13 mouse cellular contexts compared by ENCODE assay signal in the genomic region with DNA sequence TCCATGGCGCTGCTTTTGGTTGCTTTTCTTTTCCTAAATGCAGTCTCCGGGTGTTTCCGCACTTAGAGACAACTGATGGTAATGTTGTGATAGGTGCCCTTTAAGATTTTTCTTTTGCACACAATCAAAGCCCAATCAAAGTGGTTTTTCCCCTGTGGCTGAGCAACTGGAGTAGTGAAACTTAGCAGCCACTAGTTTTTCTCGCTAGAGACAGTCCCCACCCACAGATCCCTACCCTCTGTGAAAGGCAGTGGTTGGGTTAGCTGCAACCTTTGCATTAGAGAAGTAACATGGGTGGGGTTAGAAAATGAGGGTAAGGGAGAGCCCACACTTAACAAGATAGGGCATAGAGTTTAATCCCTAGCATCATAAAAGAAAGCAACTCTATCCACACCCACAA. TPM values are rescaled to one million over a fixed set of nuclear protein-coding genes. Genes with fewer than 3 reads are reported as not detected.
DNase-seq lines count a peak whose midpoint lies in the region; ATAC-seq and TF ChIP-seq lines count a peak whose summit lies in the region.
"Had no signal": no experiment of that assay in that cellular context is flagged by ENCODE, and none has a peak within 500 bp of the region (broad histone marks: within the 10 kb centered on the region; RNA-seq: fewer than 3 reads in every experiment).

No protein-coding gene starts in this region.

- H3ac ChIP-seq in myocyte (ENCODE audit: control insufficient read depth, insufficient read length), result no peak overlapping the region

- no peak overlapping the region for H3K9ac ChIP-seq in heart, embryonic 15.5 days
- H3K9ac ChIP-seq: forebrain, postnatal 0 days; hindbrain, embryonic 15.5 days; limb, embryonic 15.5 days had no signal

- H3K4me1 ChIP-seq in heart, embryonic 15.5 days (replicated peaks), result no peaks in the 10 kb centered on the region
- H3K4me1 ChIP-seq: hindbrain, embryonic 15.5 days; limb, embryonic 15.5 days had no signal

- no peaks in the 10 kb centered on the region for H3K79me2 ChIP-seq in myocyte (ENCODE audit: control insufficient read depth, insufficient read depth)

- no peak overlapping the region for H3K4me3 ChIP-seq in heart, embryonic 15.5 days
- H3K4me3 ChIP-seq in myocyte, result no peak overlapping the region
- H3K4me3 ChIP-seq: hindbrain, embryonic 15.5 days; limb, embryonic 15.5 days had no signal

- no peaks in the 10 kb centered on the region for H3K27me3 ChIP-seq in heart, embryonic 15.5 days
- no peaks in the 10 kb centered on the region for H3K27me3 ChIP-seq in myocyte (ENCODE audit: control insufficient read depth, insufficient read depth, insufficient read length)
- H3K27me3 ChIP-seq: hindbrain, embryonic 15.5 days had no signal

- DNase-seq in heart, adult 18-20 months, result no peak
- peak; percentile 55 for DNase-seq in CD4-positive helper T cell, adult 2 months (ENCODE audit: low read depth, low spot score)
- DNase-seq in kidney, postnatal 14 days, result no peak
- no peak for DNase-seq in cerebellum, adult 11 months
- no peak for DNase-seq in ovary, postnatal 10 days (ENCODE audit: low spot score)
- DNase-seq: forebrain, postnatal 0 days; layer of hippocampus, postnatal 36 days had no signal

- 76% methylated on average over 4 of the region's 4 CpGs for WGBS in heart, embryonic 15.5 days

- no peaks in the 10 kb centered on the region for H3K36me3 ChIP-seq in heart, embryonic 15.5 days
- H3K36me3 ChIP-seq in myocyte (ENCODE audit: control insufficient read depth, insufficient read depth), result no peaks in the 10 kb centered on the region
- H3K36me3 ChIP-seq: hindbrain, embryonic 15.5 days; limb, embryonic 15.5 days had no signal

- peak overlapping the region; percentile 37; the same call in 1 of the 2 replicates for H3K4me2 ChIP-seq in heart, embryonic 15.5 days
- H3K4me2 ChIP-seq in myocyte (ENCODE audit: low read depth), result peak overlapping the region; percentile 74
- H3K4me2 ChIP-seq: hindbrain, embryonic 15.5 days; limb, embryonic 15.5 days had no signal

- no peaks in the 10 kb centered on the region for H3K9me3 ChIP-seq in heart, embryonic 15.5 days (replicated peaks)
- H3K9me3 ChIP-seq: hindbrain, embryonic 15.5 days; limb, embryonic 15.5 days had no signal

- no peak for ATAC-seq in heart, embryonic 15.5 days (replicated peaks; ENCODE audit: insufficient number of reproducible peaks, insufficient read depth, low FRiP score, low read depth)
- ATAC-seq in granulocyte monocyte progenitor cell, adult 5-6 weeks (replicated peaks; ENCODE audit: poor library complexity, severe bottlenecking), result peak; percentile 45
- ATAC-seq: forebrain, postnatal 0 days had no signal

- no peak for TF ChIP-seq POLR2A in myocyte (IDR thresholded peaks at IDR 0.05; ENCODE audit: insufficient read length, low read depth)

- no peak overlapping the region for H3K27ac ChIP-seq in heart, embryonic 15.5 days
- H3K27ac ChIP-seq: hindbrain, embryonic 15.5 days; kidney, postnatal 0 days; limb, embryonic 15.5 days had no signal

TF ChIP-seq in myocyte, 11 proteins besides CTCF, POLR2A, EP300 and RAD21:
- TF ChIP-seq TCF12 (IDR thresholded peaks at IDR 0.05; ENCODE audit: insufficient read depth, poor library complexity, severe bottlenecking) (no peak), SRF (IDR thresholded peaks at IDR 0.05; ENCODE audit: control insufficient read depth, insufficient read length, low read depth) (no peak), POLR2AphosphoS2 (IDR thresholded peaks at IDR 0.05; ENCODE audit: insufficient read length, low read depth) (no peak), MYOG (IDR thresholded peaks at IDR 0.05; ENCODE audit: control insufficient read depth in 1 of 3, insufficient read depth in 1 of 3, insufficient read length in 2 of 3, low read depth in 2 of 3) (no peak), MAX (IDR thresholded peaks at IDR 0.05; ENCODE audit: low read depth) (no peak), USF1 (IDR thresholded peaks at IDR 0.05; ENCODE audit: low read depth) (no peak), E2F4 (IDR thresholded peaks at IDR 0.05; ENCODE audit: insufficient read depth) (no peak), REST (IDR thresholded peaks at IDR 0.05; ENCODE audit: insufficient read depth, insufficient read length) (no peak), CEBPB (IDR thresholded peaks at IDR 0.05; ENCODE audit: insufficient read depth, poor library complexity, severe bottlenecking) (no peak), MYOD1 (IDR thresholded peaks at IDR 0.05; ENCODE audit: control insufficient read depth in 1 of 3, insufficient read length in 2 of 3, low read depth in 2 of 3) (no peak), TCF3 (IDR thresholded peaks at IDR 0.05; ENCODE audit: insufficient read length, low read depth) (no peak)

RNA-seq across cellular contexts. Expression of gene Tlr13, which starts 7.5 kb away (rescaled TPM):
- 0.43 and 1.3 TPM in 2 replicates for polyA plus RNA-seq in heart, embryonic 15.5 days (2015; fragmentation: Nextera tagmentation; extraction: Ambion mirVana)
- 1 to 10 TPM; 1.0 to 1.1 TPM for total RNA-seq in heart, adult 18-20 months (2021)
- 0.39 and 0.96 TPM in 2 replicates for total RNA-seq in granulocyte monocyte progenitor cell, adult 5-6 weeks (2014; fragmentation: Nextera tagmentation)
- 1.8 and 2.0 TPM in 2 replicates for total RNA-seq in granulocyte monocyte progenitor cell, adult 5-6 weeks (2017)
- polyA plus RNA-seq in myocyte (2012; fragmentation: generic; extraction: Trizol), result not detected

RNA-seq across cellular contexts. Expression of gene Pgk1, which starts 51.4 kb away (rescaled TPM):
- polyA plus RNA-seq in heart, embryonic 15.5 days (2015; fragmentation: Nextera tagmentation; extraction: Ambion mirVana), result 569 and 615 TPM in 2 replicates
- 100 to 1,000 TPM; 458 to 480 TPM for total RNA-seq in heart, adult 18-20 months (2021)
- total RNA-seq in granulocyte monocyte progenitor cell, adult 5-6 weeks (2014; fragmentation: Nextera tagmentation), result 363 and 404 TPM in 2 replicates
- 392 and 401 TPM in 2 replicates for total RNA-seq in granulocyte monocyte progenitor cell, adult 5-6 weeks (2017)
- 1,097 TPM for polyA plus RNA-seq in myocyte (2012; fragmentation: generic; extraction: Trizol)
